Mouse (Mus musculus): ENCODE data around the gene Slc35e2. TPM values are rescaled to one million over a fixed set of nuclear protein-coding genes. Genes with fewer than 3 reads are reported as not detected.

Slc35e2 gene
- polyA plus RNA-seq, 1 experiment from 2014 or later: 6.2 TPM

DNA sequence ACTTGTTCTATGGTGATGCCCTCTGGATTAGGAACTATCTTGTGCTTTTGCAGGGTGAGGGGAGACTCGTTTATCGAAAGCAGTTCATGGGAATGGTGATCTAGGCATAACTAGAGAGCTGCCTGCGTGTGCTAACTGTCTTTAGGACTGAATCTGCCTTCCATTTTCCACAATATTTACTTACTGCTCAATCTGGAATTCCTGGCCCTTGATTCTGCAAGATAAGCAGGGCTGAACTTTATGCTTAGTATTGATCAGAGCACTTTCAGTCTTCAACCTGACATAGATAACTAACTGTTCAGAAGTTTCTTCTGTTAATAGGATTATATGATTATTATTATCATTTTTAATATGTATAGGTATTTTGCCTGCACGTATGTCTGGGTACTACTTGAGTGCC lies 3.9 kb downstream of the Slc35e2 start:
- Histone ChIP-seq H3K4me1 (ENCODE audit: control insufficient read depth, insufficient read depth, low read length) (peaks cover 9% of the 10 kb centered on the region), H3K4me3 (ENCODE audit: low read length) (no peak overlapping the region), H3K36me3 (ENCODE audit: control insufficient read depth, insufficient read depth, low read length) (no peaks in the 10 kb centered on the region; the same call in 1 of the 2 replicates), H3K27ac (ENCODE audit: low read length) (no peak overlapping the region), H3K27me3 (replicated peaks; ENCODE audit: control insufficient read depth, insufficient read depth, low read length) (no peaks in the 10 kb centered on the region), H3K9ac (ENCODE audit: low read depth, low read length) (no peak overlapping the region), H3K9me3 (ENCODE audit: control insufficient read depth, low read length) (no peaks in the 10 kb centered on the region), H3K4me2 (ENCODE audit: low read depth, low read length) (no peak overlapping the region)
- ATAC-seq: no peak
- WGBS: 78% methylated on average over 4 of the region's 4 CpGs

DNA sequence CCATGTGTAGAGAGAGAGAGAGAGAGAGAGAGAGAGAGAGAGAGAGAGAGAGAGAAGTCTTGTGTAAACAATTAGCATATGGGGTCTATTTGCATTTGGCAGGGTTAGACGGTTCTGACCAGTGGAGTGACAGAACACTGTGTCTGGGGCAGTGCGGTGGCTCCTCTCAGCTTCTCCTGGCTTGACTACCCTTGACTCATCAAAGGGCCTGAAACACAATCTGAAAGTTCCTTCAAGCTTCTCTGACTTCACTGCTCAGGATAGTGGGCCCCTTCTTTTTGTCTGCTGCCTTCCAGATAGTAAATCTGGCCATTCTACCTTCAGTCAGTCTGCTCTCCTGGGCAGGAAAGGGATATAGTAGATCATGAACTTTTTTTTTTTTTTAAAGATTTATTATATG lies 5.6 kb downstream of the Slc35e2 start:
- Histone ChIP-seq H3K4me1 (ENCODE audit: control insufficient read depth, insufficient read depth, low read length) (peaks cover 9% of the 10 kb centered on the region), H3K4me2 (ENCODE audit: low read depth, low read length) (no peak overlapping the region), H3K9me3 (ENCODE audit: control insufficient read depth, low read length) (no peaks in the 10 kb centered on the region), H3K4me3 (ENCODE audit: low read length) (no peak overlapping the region), H3K27me3 (replicated peaks; ENCODE audit: control insufficient read depth, insufficient read depth, low read length) (no peaks in the 10 kb centered on the region), H3K36me3 (ENCODE audit: control insufficient read depth, insufficient read depth, low read length) (no peaks in the 10 kb centered on the region; the same call in 1 of the 2 replicates), H3K27ac (ENCODE audit: low read length) (no peak overlapping the region), H3K9ac (ENCODE audit: low read depth, low read length) (no peak overlapping the region)
- ATAC-seq: no peak
- WGBS: 66% methylated on average over 2 of the region's 2 CpGs

DNA sequence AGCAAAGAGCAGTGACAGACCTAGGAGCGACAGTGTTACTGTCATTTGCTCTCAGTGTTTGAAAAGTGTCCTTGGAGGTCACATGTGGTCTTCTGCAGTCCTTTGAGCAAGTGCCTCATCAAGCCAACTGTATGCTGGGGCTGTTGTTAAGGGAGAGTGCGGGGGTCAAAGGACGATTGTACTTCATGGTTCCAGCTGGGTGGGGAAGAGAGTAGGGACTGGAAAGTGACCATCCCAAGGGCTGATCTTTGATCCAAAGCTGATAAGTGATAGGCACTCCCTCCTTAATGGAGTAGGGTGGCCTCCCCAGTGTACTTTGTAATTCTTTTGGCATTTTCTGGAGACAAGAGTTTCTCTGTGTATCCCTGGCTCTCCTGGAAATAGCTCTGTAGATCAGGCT lies 10.6 kb downstream of the Slc35e2 start:
- Histone ChIP-seq H3K27ac (ENCODE audit: low read length) (peak overlapping the region; percentile 55; the same call in 1 of the 2 replicates), H3K36me3 (ENCODE audit: control insufficient read depth, insufficient read depth, low read length) (no peaks in the 10 kb centered on the region; the same call in 1 of the 2 replicates), H3K27me3 (replicated peaks; ENCODE audit: control insufficient read depth, insufficient read depth, low read length) (no peaks in the 10 kb centered on the region), H3K4me2 (ENCODE audit: low read depth, low read length) (no peak overlapping the region), H3K4me1 (ENCODE audit: control insufficient read depth, insufficient read depth, low read length) (no peaks in the 10 kb centered on the region), H3K9ac (ENCODE audit: low read depth, low read length) (no peak overlapping the region), H3K4me3 (ENCODE audit: low read length) (no peak overlapping the region), H3K9me3 (ENCODE audit: control insufficient read depth, low read length) (no peaks in the 10 kb centered on the region)
- 82% methylated on average over 3 of the region's 3 CpGs for WGBS
- ATAC-seq: peak; percentile 86

DNA sequence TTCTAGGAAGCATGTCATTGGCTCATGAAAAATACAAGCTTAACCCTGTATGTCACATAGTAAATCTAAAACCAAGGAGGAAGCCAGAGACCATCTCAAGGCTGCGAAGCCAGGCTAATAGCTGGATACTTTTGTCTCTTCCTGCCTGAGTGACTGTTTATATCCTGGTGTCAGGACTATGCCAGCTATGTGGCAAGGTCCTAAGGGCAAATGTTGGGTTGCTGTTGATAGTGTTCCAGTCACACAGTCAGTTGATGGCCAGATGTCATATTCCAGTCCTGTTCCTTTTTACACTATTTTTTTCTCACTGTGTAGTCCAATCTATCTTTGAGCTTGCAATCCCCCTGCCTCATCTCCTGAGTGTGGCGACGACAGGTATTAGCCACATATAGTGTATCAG lies 12.0 kb downstream of the Slc35e2 start:
- Histone ChIP-seq H3K36me3 (ENCODE audit: control insufficient read depth, insufficient read depth, low read length) (peaks cover 9% of the 10 kb centered on the region), H3K9ac (ENCODE audit: low read depth, low read length) (no peak overlapping the region), H3K27me3 (replicated peaks; ENCODE audit: control insufficient read depth, insufficient read depth, low read length) (no peaks in the 10 kb centered on the region), H3K4me3 (ENCODE audit: low read length) (no peak overlapping the region), H3K9me3 (ENCODE audit: control insufficient read depth, low read length) (no peaks in the 10 kb centered on the region), H3K27ac (ENCODE audit: low read length) (no peak overlapping the region), H3K4me2 (ENCODE audit: low read depth, low read length) (no peak overlapping the region), H3K4me1 (ENCODE audit: control insufficient read depth, insufficient read depth, low read length) (no peaks in the 10 kb centered on the region)
- 91% methylated on average over 3 of the region's 3 CpGs for WGBS
- no peak for ATAC-seq

DNA sequence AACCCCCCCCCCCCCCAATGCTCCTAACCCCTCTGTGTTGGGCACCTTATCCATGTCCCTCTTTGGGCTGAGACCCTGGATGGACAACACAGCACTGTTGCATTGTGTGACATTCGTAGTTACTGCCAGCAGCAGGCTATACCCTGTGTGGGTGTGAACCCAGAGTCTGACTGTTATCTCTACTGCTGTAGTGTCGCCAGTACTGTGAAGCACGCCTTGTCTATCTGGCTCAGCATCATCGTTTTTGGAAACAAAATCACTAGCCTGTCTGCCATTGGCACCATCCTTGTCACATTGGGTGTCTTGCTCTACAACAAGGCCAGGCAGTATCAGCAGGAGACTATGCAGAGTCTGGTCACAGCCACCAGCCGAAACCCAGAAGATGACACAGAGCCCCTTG lies 17.1 kb downstream of the Slc35e2 start:
- Histone ChIP-seq H3K9me3 (ENCODE audit: control insufficient read depth, low read length) (no peaks in the 10 kb centered on the region), H3K27ac (ENCODE audit: low read length) (no peak overlapping the region), H3K4me3 (ENCODE audit: low read length) (no peak overlapping the region), H3K9ac (ENCODE audit: low read depth, low read length) (no peak overlapping the region), H3K27me3 (replicated peaks; ENCODE audit: control insufficient read depth, insufficient read depth, low read length) (no peaks in the 10 kb centered on the region), H3K4me1 (ENCODE audit: control insufficient read depth, insufficient read depth, low read length) (no peaks in the 10 kb centered on the region), H3K36me3 (ENCODE audit: control insufficient read depth, insufficient read depth, low read length) (peaks cover 11% of the 10 kb centered on the region; the same call in 1 of the 2 replicates), H3K4me2 (ENCODE audit: low read depth, low read length) (no peak overlapping the region)
- WGBS: 93% methylated on average over 5 of the region's 5 CpGs
- no peak for ATAC-seq

DNA sequence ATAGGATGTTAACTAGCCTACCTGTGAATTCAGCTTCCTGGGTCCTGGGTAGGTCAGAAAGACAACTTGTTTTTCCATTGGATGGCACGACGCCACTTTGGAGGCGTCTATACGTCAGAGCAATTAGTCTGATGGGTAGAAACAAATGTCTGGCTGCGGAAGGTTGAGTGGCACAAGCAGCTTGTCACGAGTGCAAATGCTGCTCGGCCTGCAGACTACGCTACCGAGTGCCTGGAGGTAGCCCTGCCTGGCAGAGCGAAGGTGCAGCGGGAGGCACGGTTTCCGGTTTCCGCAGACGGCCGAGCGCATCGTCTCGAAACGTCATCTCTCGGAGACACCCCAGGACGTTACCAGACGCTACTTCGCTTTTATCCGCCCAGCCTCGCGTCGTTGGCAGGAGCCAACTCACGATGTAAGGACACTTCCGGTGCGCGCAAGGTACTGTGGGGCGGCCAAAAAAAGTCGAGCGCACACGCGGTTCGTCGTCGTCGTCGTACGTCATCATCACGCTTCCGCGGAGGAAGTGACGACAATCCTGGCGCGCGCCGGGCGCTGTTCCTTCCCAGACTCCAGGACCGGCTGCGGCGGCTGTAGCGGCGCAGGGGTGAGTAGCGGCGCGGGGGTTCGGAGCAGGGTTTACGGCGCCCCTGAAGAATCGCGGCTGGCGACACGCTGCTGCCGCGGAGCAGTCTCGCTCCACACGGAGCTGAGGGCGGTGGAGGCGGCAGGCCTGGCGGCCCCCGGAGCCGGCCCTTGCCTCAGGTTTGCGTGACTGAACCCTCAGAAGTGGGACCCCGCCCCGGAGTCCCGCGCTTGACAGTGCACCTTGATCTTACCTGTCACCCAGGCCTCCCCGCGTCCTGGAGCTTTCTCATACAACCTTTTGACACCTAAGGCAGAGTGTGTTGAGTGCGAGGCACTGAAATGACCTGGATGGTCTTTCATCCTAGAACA lies 23.4 kb downstream of the Slc35e2 start, which contains the start of gene Cdk11b:
Cdk11b (plus strand) TSS at position 517 of the 954 bp plus-strand sequence.
- Histone ChIP-seq H3K9me3 (ENCODE audit: control insufficient read depth, low read length) (no peaks in the 10 kb centered on the region), H3K4me3 (ENCODE audit: low read length) (peak within 1 kb of the TSS; percentile 98), H3K4me1 (ENCODE audit: control insufficient read depth, insufficient read depth, low read length) (peaks cover 6% of the 10 kb centered on the region), H3K4me2 (ENCODE audit: low read depth, low read length) (peak within 1 kb of the TSS; percentile 83), H3K27me3 (replicated peaks; ENCODE audit: control insufficient read depth, insufficient read depth, low read length) (no peaks in the 10 kb centered on the region), H3K9ac (ENCODE audit: low read depth, low read length) (peak within 1 kb of the TSS; percentile 90), H3K36me3 (ENCODE audit: control insufficient read depth, insufficient read depth, low read length) (0 out of 2 replicates have a peak, but pooled peaks cover 3% of the 10 kb centered on the region), H3K27ac (ENCODE audit: low read length) (peak within 1 kb of the TSS; percentile 94)
- WGBS: under 1% methylated on average over 84 of the region's 84 CpGs
- peak; percentile 100 for ATAC-seq

DNA sequence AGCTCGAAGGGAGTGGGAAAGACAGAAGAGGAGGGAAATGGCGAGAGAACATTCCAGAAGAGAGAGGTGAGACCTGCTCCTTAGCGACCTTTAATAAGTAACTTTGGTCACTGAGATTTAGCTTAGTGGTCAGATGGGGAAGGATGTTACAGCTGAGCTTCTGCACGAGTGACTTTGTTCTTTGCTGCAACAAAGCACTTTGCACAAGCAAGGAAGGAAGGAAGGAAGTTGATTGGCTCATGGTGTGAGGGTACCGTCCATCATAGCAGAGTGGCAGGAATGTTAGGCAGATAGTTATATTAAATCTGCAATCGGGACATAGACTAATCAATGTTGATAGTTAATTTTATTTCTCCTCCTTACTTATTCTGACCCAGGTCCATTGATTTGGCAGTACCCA lies 29.1 kb downstream of the Slc35e2 start:
- H3K9ac ChIP-seq (ENCODE audit: low read depth, low read length): no peak overlapping the region
- peaks cover 1% of the 10 kb centered on the region; the same call in 1 of the 2 replicates for H3K4me1 ChIP-seq (ENCODE audit: control insufficient read depth, insufficient read depth, low read length)
- H3K4me2 ChIP-seq (ENCODE audit: low read depth, low read length): no peak overlapping the region
- no peaks in the 10 kb centered on the region for H3K27me3 ChIP-seq (replicated peaks; ENCODE audit: control insufficient read depth, insufficient read depth, low read length)
- H3K36me3 ChIP-seq (ENCODE audit: control insufficient read depth, insufficient read depth, low read length): peaks cover 11% of the 10 kb centered on the region; the same call in 1 of the 2 replicates
- no peak overlapping the region for H3K4me3 ChIP-seq (ENCODE audit: low read length)
- ATAC-seq: no peak
- no peak overlapping the region for H3K27ac ChIP-seq (ENCODE audit: low read length)
- no peaks in the 10 kb centered on the region for H3K9me3 ChIP-seq (ENCODE audit: control insufficient read depth, low read length)
- 88% methylated on average over 6 of the region's 6 CpGs for WGBS

DNA sequence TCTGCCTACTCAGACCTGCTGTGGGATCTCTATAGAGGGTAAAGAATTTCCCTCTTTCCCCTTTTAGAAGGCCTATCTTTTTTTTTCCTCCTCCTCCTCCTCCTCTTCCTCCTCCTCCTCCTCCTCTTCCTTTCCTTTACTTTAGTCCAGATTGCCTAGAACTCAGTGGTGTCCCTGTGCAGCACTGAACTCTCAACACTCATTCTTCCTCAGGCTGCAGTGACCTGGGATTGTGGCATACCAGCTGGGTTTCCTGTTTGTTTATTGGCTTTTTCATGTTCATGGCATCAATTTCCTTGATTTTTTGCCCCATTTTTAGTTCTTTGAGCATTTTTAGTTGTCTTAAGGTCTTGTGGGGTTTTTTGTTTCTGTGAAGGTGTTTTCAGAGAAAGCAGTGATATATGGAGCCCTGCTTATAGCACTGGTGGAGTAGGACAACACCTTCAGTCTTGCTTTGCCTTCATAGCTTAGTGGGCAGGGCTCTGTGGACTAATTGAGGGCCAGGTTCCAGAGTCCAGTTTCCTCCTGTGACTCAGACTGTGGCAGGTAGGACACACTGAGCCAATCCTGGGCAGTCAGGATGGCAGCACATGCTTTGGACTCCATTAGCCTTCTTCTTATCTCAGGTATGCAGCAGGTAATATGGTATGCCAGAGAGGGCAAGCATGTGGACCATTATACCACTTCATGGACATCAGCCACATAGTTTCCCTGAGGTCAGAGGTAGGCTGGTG lies 34.7 kb downstream of the Slc35e2 start:
- peaks cover 7% of the 10 kb centered on the region; the same call in 1 of the 2 replicates for H3K36me3 ChIP-seq (ENCODE audit: control insufficient read depth, insufficient read depth, low read length)
- H3K4me1 ChIP-seq (ENCODE audit: control insufficient read depth, insufficient read depth, low read length): no peaks in the 10 kb centered on the region
- no peak overlapping the region for H3K9ac ChIP-seq (ENCODE audit: low read depth, low read length)
- no peaks in the 10 kb centered on the region for H3K27me3 ChIP-seq (replicated peaks; ENCODE audit: control insufficient read depth, insufficient read depth, low read length)
- H3K9me3 ChIP-seq (ENCODE audit: control insufficient read depth, low read length): no peaks in the 10 kb centered on the region
- H3K27ac ChIP-seq (ENCODE audit: low read length): peak overlapping the region; percentile 69
- no peak overlapping the region for H3K4me2 ChIP-seq (ENCODE audit: low read depth, low read length)
- no peak overlapping the region for H3K4me3 ChIP-seq (ENCODE audit: low read length)
- peak; percentile 99 for ATAC-seq

DNA sequence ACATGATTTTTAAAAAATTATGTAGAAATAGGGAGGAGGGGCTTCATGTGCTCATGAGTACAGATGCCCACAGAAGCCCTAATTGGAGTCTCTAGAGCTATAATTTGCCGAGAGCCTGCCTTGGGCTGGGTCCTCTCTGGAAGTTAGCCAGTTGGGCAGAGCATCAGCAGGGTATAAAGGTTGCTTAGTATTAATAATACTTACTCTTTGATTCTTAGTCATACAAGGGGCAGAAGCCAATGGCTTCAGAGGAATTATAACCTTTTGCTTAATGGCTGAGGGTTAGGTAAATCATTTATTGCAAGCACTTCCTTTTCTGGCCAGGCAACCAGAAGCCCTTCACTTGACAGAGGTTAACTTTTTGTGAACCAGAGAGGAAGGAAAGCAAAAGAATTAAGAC lies 42.3 kb downstream of the Slc35e2 start:
- no peak overlapping the region for H3K9ac ChIP-seq (ENCODE audit: low read depth, low read length)
- no peak overlapping the region for H3K27ac ChIP-seq (ENCODE audit: low read length)
- no peaks in the 10 kb centered on the region for H3K27me3 ChIP-seq (replicated peaks; ENCODE audit: control insufficient read depth, insufficient read depth, low read length)
- whole genome bisulfite sequencing: 62% methylated on average over 1 of the region's 1 CpGs
- no peaks in the 10 kb centered on the region for H3K9me3 ChIP-seq (ENCODE audit: control insufficient read depth, low read length)
- no peak overlapping the region for H3K4me3 ChIP-seq (ENCODE audit: low read length)
- peaks cover 32% of the 10 kb centered on the region for H3K36me3 ChIP-seq (ENCODE audit: control insufficient read depth, insufficient read depth, low read length)
- no peak overlapping the region for H3K4me2 ChIP-seq (ENCODE audit: low read depth, low read length)
- H3K4me1 ChIP-seq (ENCODE audit: control insufficient read depth, insufficient read depth, low read length): no peaks in the 10 kb centered on the region
- peak; percentile 67 for ATAC-seq
